Mouse (Mus musculus) macrophage (primary cell): ENCODE results near the gene Larp1b. TPM values are rescaled to one million over a fixed set of nuclear protein-coding genes. Genes with fewer than 3 reads are reported as not detected.
"Not testable (repeated sequence)": the region's sequence is repeated elsewhere in the genome, so short reads cannot be mapped to it uniquely, and the experiment has no call there.

Experiments
- H3K27ac ChIP-seq: fragments of 350-480 bp; formaldehyde crosslinking; 2 replicates; pipeline ENCODE4 v1.9.0; 2021
- H3K36me3 ChIP-seq: fragments of 350-480 bp; formaldehyde crosslinking; 2 replicates; pipeline ENCODE4 v1.9.0; 2021; ENCODE audit errors: inconsistent target
- H3K4me3 ChIP-seq: fragments of 350-480 bp; formaldehyde crosslinking; 2 replicates; pipeline ENCODE4 v1.9.0; 2021; ENCODE audit errors: inconsistent target
- H3K79me2 ChIP-seq: fragments of 350-480 bp; formaldehyde crosslinking; 2 replicates; pipeline ENCODE4 v1.9.0; 2021; ENCODE audit errors: inconsistent target
- WGBS: methylation state at CpG from one replicate; pipeline ENCODE4 v1.1.7; 2026; ENCODE audit warnings: inconsistent platforms; ENCODE audit not compliant: missing documents; 5-methylcytosine and 5-hydroxymethylcytosine counted together
- polyA plus RNA-seq: library from polyadenylated mRNA; stranded (reverse); fragments of 250-400 nt; gene quantifications from 3 replicates; pipeline ENCODE4 v1.2.4, GENCODE M21; 2018; ENCODE audit warnings: inconsistent platforms
- total RNA-seq, 78 experiments: library from RNA; depleted of rRNA; stranded (reverse); fragments of 250-400 nt; gene quantifications; 1 replicate in 9 of 78; 2 replicates in 24 of 78; 3 replicates in 43 of 78; 4 replicates in 2 of 78; pipeline ENCODE4 v1.2.4; 2018; ENCODE audit warnings: inconsistent platforms in 56 of 78

Gene Larp1b
- 10 to 100 TPM in 16 of 26 experiments, 1 to 10 TPM in 10; 5.9 to 34.6 (median 10.4) TPM for total RNA-seq (2018; cell fraction: chromatin; rRNA removed)
- 10 to 100 TPM in 1 of 26 experiments, 1 to 10 TPM in 25; 4.1 to 10.7 (median 6.4) TPM for total RNA-seq (2018; cell fraction: cytosol; rRNA removed)
- 10 to 100 TPM in 11 of 26 experiments, 1 to 10 TPM in 15; 4.8 to 22.8 (median 9.1) TPM for total RNA-seq (2018; cell fraction: nucleus; rRNA removed)
- polyA plus RNA-seq: 4.1 to 12.1 TPM (median 8.9 TPM) in 3 replicates

- H3K27ac ChIP-seq: no peak within 1 kb of the TSS
- H3K36me3 ChIP-seq: no peaks in the 10 kb centered on the region
- H3K79me2 ChIP-seq: no peaks in the 10 kb centered on the region
- H3K4me3 ChIP-seq: peak within 1 kb of the TSS; percentile 93
- under 1% methylated on average over 56 of the region's 66 CpGs for WGBS
These were observed at the start of gene Larp1b for GRCm38 (mm10) chr3:40949170-40949902. Gene Larp1b, plus strand, starts transcription at chr3:40949828.

GRCm38 (mm10) chr3:40902443-40902842 is 47.2 kb upstream of the Larp1b start, which contains the start of gene 1700034I23Rik:
Gene 1700034I23Rik, minus strand, starts transcription at chr3:40902543.
- not testable (repeated sequence) for H3K27ac ChIP-seq, H3K36me3 ChIP-seq, H3K4me3 ChIP-seq, H3K79me2 ChIP-seq
- WGBS: 100% methylated on average over 2 of the region's 10 CpGs

GRCm38 (mm10) chr3:40938189-40938588 is 11.4 kb upstream of the Larp1b start:
- Histone ChIP-seq H3K79me2 (no peaks in the 10 kb centered on the region), H3K36me3 (peaks cover 10% of the 10 kb centered on the region; the same call in 1 of the 2 replicates)

GRCm38 (mm10) chr3:40938592-40938991 is 11.0 kb upstream of the Larp1b start:
- WGBS: 98% methylated on average over 4 of the region's 4 CpGs
- no peaks in the 10 kb centered on the region for H3K79me2 ChIP-seq
- H3K36me3 ChIP-seq: peaks cover 7% of the 10 kb centered on the region; the same call in 1 of the 2 replicates
- no peak overlapping the region for H3K27ac ChIP-seq
- H3K4me3 ChIP-seq: no peak overlapping the region

More at GRCm38 (mm10) chr3:40938189-40938588, 11.4 kb upstream of the Larp1b start:
- Histone ChIP-seq H3K4me3 (no peak overlapping the region), H3K27ac (no peak overlapping the region)
- WGBS: 93% methylated on average over 5 of the region's 5 CpGs

GRCm38 (mm10) chr3:40939019-40939418 is 10.6 kb upstream of the Larp1b start:
- Histone ChIP-seq H3K79me2 (no peaks in the 10 kb centered on the region), H3K27ac (no peak overlapping the region), H3K36me3 (peaks cover 3% of the 10 kb centered on the region; the same call in 1 of the 2 replicates), H3K4me3 (no peak overlapping the region)

- Histone ChIP-seq H3K27ac (no peak overlapping the region), H3K4me3 (peak overlapping the region; percentile 93), H3K79me2 (no peaks in the 10 kb centered on the region), H3K36me3 (no peaks in the 10 kb centered on the region)
- 1% methylated on average over 62 of the region's 118 CpGs for WGBS
These were observed 424 bp downstream of the Larp1b start for GRCm38 (mm10) chr3:40949903-40950600.

- Histone ChIP-seq H3K4me3 (peak overlapping the region; percentile 93), H3K79me2 (no peaks in the 10 kb centered on the region), H3K36me3 (no peaks in the 10 kb centered on the region), H3K27ac (no peak overlapping the region)
- 1% methylated on average over 42 of the region's 43 CpGs for WGBS
These were observed 1.1 kb downstream of the Larp1b start for GRCm38 (mm10) chr3:40950601-40951201.

- H3K36me3 ChIP-seq: no peaks in the 10 kb centered on the region
- H3K79me2 ChIP-seq: no peaks in the 10 kb centered on the region
- peak overlapping the region; percentile 93 for H3K4me3 ChIP-seq
- no peak overlapping the region for H3K27ac ChIP-seq
- WGBS: 11% methylated on average over 6 of the region's 7 CpGs
These were observed 1.7 kb downstream of the Larp1b start for GRCm38 (mm10) chr3:40951365-40951764.

- no peak overlapping the region for H3K27ac ChIP-seq
- H3K36me3 ChIP-seq: no peaks in the 10 kb centered on the region
- H3K4me3 ChIP-seq: no peak overlapping the region
- no peaks in the 10 kb centered on the region for H3K79me2 ChIP-seq
These were observed 3.0 kb downstream of the Larp1b start for GRCm38 (mm10) chr3:40952606-40953005.

GRCm38 (mm10) chr3:40954792-40955191 is 5.2 kb downstream of the Larp1b start:
- H3K27ac ChIP-seq: no peak overlapping the region
- no peak overlapping the region for H3K4me3 ChIP-seq
- no peaks in the 10 kb centered on the region for H3K79me2 ChIP-seq
- no peaks in the 10 kb centered on the region for H3K36me3 ChIP-seq
- no CpG with 5 or more reads among the region's 1 CpGs for WGBS

GRCm38 (mm10) chr3:40958831-40959230 is 9.2 kb downstream of the Larp1b start:
- H3K4me3 ChIP-seq: no peak overlapping the region
- H3K79me2 ChIP-seq: no peaks in the 10 kb centered on the region

GRCm38 (mm10) chr3:40980758-40981157 is 31.1 kb downstream of the Larp1b start:
- H3K27ac ChIP-seq: no peak overlapping the region
- no peaks in the 10 kb centered on the region for H3K36me3 ChIP-seq
- no peaks in the 10 kb centered on the region for H3K79me2 ChIP-seq
- no peak overlapping the region for H3K4me3 ChIP-seq

More at GRCm38 (mm10) chr3:40958831-40959230, 9.2 kb downstream of the Larp1b start:
- Histone ChIP-seq H3K36me3 (no peaks in the 10 kb centered on the region), H3K27ac (no peak overlapping the region)

GRCm38 (mm10) chr3:40987539-40987938 is 37.9 kb downstream of the Larp1b start:
- WGBS: 53% methylated on average over 5 of the region's 5 CpGs

GRCm38 (mm10) chr3:40988722-40989121 is 39.1 kb downstream of the Larp1b start:
- Histone ChIP-seq H3K36me3 (no peaks in the 10 kb centered on the region), H3K79me2 (no peaks in the 10 kb centered on the region), H3K27ac (no peak overlapping the region), H3K4me3 (no peak overlapping the region)
- WGBS: 57% methylated on average over 2 of the region's 2 CpGs

More at GRCm38 (mm10) chr3:40987539-40987938, 37.9 kb downstream of the Larp1b start:
- H3K79me2 ChIP-seq: no peaks in the 10 kb centered on the region
- no peak overlapping the region for H3K4me3 ChIP-seq
- H3K27ac ChIP-seq: no peak overlapping the region
- H3K36me3 ChIP-seq: no peaks in the 10 kb centered on the region
